Mouse (Mus musculus) layer of hippocampus, adult 2 months (tissue): ENCODE measurements around the gene Tex14. TPM values are rescaled to one million over a fixed set of nuclear protein-coding genes. Genes with fewer than 3 reads are reported as not detected.
"Not testable (repeated sequence)": the region's sequence is repeated elsewhere in the genome, so short reads cannot be mapped to it uniquely, and the experiment has no call there.

Experiments used
- DNase-seq, 2 experiments: peaks; one replicate each; pipeline ENCODE4 v3.0.0; 2022; ENCODE audit warnings: low spot score in 2 of 2
- H3K27ac ChIP-seq: fragments of 200-600 bp; 2 replicates; pipeline ENCODE4 v1.8.1; 2022
- H3K4me3 ChIP-seq: fragments of 200-600 bp; 2 replicates; pipeline ENCODE4 v1.8.1; 2022; ENCODE audit warnings: mild to moderate bottlenecking
- CTCF ChIP-seq: fragments of 200-600 bp; conservative IDR thresholded peaks from 2 replicates; pipeline ENCODE4 v1.8.1; 2022; ENCODE audit warnings: antibody characterized with exemption, mild to moderate bottlenecking, moderate library complexity
- total RNA-seq, 2 experiments: library from RNA; stranded (reverse); gene quantifications; 2 replicates each; pipeline ENCODE4 v1.2.3; 2021

Gene Tex14
- total RNA-seq, 2 experiments from 2014 or later = 0.20 to 0.26 TPM

DNA sequence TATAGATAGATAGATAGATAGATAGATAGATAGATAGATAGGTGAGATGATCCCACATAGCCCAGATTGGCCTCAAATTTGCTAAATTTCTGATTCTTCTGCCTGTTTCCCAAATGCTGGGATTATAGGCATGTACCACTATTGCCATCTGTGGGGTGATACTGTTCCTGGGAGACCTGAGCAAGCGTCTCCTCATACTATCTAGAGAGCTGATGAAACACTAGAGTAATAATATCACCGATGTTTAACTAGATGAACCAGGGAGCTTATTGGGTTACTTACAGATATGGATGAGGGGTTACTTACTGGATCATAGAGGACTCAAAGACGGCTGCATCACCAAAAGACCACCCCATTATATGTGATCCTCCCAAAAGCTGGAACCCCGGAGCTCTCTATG lies 24.5 kb downstream of the Tex14 start:
- H3K4me3 ChIP-seq = no peak overlapping the region
- DNase-seq = no peak
- H3K27ac ChIP-seq = no peak overlapping the region
- no peak for TF ChIP-seq CTCF

DNA sequence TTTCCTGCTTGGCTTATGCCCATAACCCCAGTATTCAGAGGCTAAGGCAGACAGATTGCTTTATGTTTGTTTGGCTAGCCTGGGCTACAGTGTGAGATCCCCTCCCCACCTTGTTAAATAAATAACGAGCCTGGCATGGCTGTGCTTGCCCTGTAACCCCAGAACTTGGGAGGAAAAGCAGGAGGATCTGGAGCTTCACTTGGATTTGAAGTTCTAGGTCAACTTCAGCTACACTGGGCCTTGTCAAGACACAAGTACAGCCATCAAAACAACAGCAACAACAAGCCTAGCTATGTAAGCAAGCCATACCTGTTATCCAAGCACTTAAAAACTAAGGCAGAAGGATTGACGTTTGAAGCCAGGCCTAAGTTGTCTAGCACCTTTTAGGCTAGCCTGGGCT lies 25.5 kb downstream of the Tex14 start:
- DNase-seq = no peak
- TF ChIP-seq CTCF = no peak
- Histone ChIP-seq H3K27ac (no peak overlapping the region), H3K4me3 (no peak overlapping the region)

DNA sequence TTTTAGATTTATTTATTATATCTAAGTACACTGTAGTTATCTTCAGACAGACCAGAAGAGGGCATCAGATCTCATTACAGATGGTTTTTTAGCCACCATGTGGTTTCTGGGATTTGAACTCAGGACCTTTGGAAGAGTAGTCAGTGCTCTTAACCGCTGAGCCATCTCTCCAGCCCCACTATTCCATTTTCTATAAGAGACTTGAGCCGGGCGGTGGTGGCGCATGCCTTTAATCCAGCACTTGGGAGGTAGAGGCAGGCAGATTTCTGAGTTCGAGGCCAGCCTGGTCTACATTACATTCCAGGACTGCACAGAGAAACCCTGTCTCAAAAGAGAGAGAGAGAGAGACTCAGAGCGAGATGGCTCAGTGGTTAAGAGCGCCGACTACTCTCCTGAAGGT lies 26.9 kb downstream of the Tex14 start:
- peak; percentile 53 for TF ChIP-seq CTCF
- H3K4me3 ChIP-seq, DNase-seq, H3K27ac ChIP-seq: not testable (repeated sequence)

DNA sequence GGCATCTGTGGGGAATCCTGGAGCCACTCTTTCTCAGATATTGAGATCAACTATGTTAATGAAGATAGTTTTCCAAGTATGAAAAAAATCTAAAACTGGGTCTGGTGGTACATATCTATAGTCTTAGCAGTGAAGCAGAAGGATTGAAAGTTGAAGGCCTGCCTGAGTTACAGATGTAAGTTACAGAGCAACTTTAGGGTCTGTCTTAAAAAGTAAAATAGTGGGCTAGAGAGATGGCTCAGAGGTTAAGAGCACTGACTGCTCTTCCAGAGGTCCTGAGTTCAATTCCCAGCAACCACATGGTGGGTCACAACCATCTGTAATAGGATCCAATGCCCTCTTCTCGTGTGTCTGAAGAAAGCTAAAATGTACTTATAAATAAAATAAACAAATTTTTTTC lies 27.6 kb downstream of the Tex14 start:
- no peak for TF ChIP-seq CTCF
- no peak overlapping the region for H3K4me3 ChIP-seq
- H3K27ac ChIP-seq = no peak overlapping the region
- no peak for DNase-seq

DNA sequence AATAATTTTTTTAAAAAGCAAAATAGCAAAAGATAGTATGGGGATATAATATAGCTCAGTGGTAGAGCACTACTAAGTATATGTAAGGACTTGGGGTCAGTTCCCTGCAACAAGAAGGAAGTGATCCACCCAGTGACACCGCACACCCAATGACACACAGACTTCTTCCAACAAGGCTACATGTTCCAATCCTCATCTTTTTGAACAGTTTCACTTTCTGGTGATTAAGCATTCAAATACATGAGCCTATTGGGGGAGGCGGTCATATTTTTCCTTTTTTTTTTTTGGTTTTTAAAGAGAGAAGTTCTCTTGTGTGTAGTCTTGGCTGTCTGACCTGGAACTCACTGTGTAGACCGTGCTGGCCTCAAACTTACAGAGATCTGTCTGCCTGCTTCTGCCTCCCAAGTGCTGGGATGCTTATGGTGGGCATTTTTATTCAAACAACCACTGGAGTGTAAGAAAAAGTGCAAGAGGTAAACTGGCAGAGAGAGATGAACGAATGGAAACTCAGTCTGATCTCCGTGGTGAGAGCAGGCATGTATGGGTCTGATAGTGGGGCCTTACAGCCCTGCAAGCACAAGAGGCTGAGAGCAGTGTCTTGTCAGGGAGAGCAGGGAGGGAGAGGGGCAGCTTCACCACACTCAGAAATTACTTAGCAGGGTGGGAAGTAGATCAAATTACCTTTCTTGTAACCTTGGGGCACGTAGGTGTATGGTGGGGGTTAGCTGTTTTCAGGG lies 28.2 kb downstream of the Tex14 start:
- H3K4me3 ChIP-seq = no peak overlapping the region
- no peak for TF ChIP-seq CTCF
- H3K27ac ChIP-seq = no peak overlapping the region
- DNase-seq = no peak

DNA sequence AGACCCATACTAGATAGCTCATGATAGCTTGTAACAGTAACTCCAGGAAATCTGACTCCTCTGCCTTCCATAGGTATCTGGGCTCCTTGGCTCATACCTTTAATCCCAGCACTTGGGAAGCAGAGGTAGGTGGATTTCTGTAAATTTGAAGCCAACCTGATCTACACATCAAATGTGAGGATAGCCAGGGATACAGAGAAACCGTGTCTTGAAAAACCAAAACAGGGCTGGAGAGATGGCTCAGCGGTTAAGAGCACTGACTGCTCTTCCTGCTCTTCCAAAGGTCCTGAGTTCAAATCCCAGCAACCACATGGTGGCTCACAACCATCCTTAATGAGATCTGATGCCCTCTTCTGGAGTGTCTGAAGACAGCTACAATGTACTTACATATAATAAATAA lies 30.2 kb downstream of the Tex14 start:
- not testable (repeated sequence) for H3K27ac ChIP-seq, H3K4me3 ChIP-seq, DNase-seq

DNA sequence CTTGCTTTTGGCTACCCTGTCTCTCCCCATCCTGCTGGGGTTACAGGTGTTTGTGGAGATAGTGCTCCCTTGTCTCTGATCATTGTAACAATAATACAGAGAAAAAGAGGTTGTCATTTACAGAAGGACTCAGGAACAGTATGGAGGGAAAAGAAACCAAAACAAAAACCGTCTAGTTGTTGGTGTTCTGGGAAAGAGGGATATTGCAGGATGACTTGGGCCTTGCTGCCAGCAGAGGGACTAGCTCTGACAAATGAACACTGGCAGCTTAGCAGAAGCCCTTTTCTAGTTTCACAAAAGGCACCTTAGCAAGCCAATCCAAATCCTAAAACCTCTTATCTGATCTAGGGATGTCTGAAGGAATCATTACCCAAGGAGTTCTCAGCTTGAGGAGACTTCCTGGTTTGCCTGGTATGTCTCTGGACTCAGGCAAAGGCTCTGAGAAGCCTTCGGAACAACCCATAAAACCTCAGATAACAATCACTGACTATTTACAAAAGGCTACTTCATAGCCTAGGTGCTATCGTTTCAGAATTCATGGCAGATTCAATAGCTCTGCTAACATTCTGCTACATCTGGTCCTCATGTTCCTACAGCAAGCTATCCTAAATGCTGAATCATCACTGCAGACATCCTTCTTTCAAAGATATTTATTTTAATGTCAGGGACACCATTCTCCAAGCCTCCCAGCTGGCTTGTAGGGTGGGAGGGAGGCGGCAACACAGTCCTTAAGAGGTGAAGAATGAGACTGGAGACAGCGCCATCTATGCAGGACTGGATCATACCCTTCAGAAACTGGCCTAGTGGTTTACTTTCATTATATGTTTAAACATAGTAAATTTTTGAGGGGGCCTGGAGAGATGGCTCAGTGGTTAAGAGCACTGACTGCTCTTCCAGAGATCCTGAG lies 31.7 kb downstream of the Tex14 start:
- peak overlapping the region; percentile 16; the same call in 1 of the 2 replicates for H3K27ac ChIP-seq
- TF ChIP-seq CTCF = peak; percentile 46
- no peak for DNase-seq
- H3K4me3 ChIP-seq = no peak overlapping the region

DNA sequence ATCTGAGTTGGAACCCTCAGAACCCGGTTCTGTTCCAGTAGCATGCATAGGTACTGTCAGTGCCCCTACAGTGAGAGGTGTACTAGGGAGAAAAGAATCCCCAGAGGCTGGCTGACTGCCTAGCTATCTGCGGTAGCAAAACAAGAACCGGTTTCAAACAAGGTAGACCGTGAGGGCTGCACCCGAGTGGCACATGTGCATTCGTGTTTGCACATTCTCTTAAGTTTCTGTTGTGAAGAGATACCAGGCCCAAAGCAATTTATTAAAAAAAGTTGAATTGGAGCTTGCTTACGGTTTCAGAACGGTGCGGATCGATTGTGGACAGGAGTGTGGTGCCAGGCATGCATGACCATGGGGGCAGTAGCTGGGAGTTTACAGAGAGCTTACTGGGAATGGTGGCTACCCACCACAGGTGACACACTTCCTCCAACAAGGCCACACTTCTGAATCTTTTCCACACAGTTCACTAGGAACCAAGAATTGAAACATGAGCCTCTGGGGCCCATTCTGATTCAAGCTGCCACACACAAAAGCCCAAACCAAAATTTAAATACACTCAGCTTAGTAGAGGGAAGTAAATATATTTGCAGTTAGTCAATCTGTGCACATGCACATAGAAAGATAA lies 35.0 kb downstream of the Tex14 start:
- TF ChIP-seq CTCF = no peak
- no peak for DNase-seq
- H3K4me3 ChIP-seq = no peak overlapping the region
- no peak overlapping the region for H3K27ac ChIP-seq

DNA sequence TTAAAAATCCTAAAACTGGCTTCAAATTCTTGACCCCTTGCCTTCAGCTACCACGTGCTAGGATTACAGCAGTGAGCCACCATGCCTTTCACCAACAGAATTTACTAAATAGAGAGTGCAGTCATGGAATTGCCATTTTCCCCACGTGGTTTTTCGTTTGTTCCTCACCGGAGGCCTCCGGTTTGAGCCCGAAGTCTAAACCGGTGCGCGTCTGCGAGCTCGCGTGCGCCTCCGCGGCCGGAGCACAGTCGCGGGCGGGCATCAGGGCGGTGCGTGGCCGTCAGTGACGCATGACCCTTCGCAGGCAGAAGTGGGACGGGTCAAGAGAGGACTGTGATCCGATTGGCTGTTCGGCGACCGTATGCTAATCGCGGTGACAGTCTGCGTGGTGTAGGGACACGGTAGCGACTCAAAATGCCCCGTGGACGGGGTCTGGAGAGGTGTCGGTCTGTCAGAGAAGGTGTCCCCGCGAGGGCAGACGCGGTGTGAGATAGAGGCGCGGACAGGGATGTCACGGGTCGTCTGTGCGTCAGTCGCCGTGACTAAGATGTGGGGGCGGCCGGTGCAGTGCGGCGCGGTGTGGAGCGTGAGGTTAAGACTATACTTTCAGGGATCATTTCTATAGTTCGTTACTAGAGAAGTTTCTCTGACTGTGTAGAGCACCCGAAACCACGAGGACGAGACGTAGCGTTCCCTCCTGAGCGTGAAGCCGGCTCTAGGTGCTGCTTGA lies 37.9 kb downstream of the Tex14 start:
- TF ChIP-seq CTCF = peak; percentile 30
- H3K27ac ChIP-seq = peak overlapping the region; percentile 90
- peak; percentile 69 to 78 for DNase-seq

DNA sequence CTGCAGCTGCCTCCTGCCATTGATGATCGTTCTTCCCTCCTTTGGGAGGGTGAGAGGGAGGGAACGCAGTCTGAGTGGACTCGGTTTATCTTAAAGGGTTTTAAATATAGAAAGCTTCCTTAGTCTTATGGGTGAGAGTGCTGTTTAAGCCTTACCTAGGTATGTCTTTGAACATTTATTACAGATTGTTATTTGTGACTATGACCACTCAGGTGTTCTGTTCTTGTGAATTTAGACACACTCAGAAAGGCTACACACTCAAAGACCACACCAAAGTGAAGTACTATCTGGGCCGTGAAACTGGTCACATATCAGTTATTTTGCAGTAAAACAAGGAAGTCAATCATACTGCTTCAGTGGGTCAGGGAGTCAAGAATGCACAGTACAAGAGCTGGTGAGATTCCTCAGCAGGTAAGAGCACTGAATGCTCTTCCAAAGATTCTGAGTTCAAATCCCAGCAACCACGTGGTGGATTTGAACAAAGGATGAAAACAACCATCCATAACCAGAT lies 38.6 kb downstream of the Tex14 start:
- Histone ChIP-seq H3K27ac (peak overlapping the region; percentile 43), H3K4me3 (peak overlapping the region; percentile 15; the same call in 1 of the 2 replicates)
- TF ChIP-seq CTCF = no peak
- peak; percentile 52 to 62 for DNase-seq

More for the DNA sequence above, 37.9 kb downstream of the Tex14 start:
- H3K4me3 ChIP-seq = peak overlapping the region; percentile 51

DNA sequence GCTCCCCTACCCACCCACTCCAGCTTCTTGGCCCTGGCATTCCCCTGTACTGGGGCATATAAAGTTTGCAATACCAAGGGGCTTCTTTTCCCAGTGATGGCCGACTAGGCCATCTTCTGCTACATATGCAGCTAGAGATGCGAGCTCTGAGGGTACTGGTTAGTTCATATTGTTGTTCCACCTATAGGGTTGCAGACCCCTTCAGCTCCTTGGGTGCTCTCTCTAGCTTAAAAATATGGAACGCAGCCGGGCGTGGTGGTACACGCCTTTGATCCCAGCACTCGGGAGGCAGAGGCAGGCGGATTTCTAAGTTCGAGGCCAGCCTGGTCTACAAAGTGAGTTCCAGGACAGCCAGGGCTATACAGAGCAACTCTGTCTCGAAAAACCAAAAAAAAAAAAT lies 39.2 kb downstream of the Tex14 start:
- not testable (repeated sequence) for H3K27ac ChIP-seq, DNase-seq, H3K4me3 ChIP-seq

DNA sequence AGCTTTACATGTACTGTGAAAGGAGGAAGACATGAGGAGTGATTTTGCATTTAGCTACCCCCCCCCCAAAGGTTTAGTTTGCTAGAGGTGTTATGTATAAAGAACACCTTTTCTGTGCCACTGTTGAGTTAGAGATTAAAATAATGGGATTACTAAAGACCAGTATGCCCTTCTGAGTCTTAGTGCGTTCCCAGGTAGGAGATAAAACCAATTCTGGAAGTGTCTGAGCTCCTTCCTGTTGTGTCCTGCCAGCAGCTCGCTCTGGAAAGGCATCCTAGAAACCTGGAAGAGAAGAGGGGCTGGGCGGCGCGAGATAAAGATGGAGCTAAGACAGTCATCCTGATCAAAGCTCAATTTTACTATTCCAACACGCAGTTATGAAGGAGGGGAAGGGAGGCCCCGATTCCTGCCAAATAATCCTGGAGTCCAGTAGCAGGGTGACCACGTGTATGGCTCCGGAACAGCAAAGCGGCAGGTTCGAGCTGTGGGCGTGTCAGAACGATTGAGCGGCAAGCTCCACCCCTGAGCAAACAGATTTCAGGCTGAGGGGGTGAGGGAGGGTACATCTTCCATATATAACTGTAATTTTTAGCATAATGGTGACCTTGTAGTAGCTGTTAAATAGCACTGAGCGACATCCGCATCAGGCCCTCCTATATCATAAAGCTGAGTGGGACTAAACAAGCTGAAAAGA lies 40.0 kb downstream of the Tex14 start:
- Histone ChIP-seq H3K27ac (no peak overlapping the region), H3K4me3 (no peak overlapping the region)
- TF ChIP-seq CTCF = no peak
- DNase-seq = no peak
